Mouse (Mus musculus): ENCODE data around the gene Runx1. TPM values are rescaled to one million over a fixed set of nuclear protein-coding genes. Genes with fewer than 3 reads are reported as not detected.

The Runx1 gene
- total RNA-seq, 4 experiments from 2014 or later = 0.59 to 9.4 (median 4.7) TPM

DNA sequence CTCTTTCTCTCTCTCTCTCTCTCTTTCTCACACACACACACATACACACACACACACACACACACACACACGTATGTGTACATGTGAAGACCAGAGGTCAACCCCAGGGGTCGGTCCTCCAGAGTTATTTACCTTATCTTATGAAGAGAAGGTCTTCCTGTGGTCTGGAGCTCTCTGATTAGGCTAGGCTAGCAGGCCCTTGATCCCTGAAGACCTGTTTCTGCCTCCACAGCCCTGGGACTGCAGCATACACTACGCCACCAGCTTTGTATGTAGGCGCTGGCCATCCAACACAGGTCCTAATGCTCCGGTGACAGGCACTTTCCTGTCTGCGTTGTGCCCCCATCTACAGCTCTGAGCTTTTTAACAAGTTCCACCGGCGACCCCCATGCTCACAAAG, 72.8 kb downstream of the Runx1 start:
- no peak for DNase-seq (ENCODE audit: low spot score in 2 of 2)

- no peak for DNase-seq (ENCODE audit: low spot score in 2 of 2)
Measured at GRCm38 (mm10) chr16:92748272-92748671, 77.7 kb downstream of the Runx1 start.

DNA sequence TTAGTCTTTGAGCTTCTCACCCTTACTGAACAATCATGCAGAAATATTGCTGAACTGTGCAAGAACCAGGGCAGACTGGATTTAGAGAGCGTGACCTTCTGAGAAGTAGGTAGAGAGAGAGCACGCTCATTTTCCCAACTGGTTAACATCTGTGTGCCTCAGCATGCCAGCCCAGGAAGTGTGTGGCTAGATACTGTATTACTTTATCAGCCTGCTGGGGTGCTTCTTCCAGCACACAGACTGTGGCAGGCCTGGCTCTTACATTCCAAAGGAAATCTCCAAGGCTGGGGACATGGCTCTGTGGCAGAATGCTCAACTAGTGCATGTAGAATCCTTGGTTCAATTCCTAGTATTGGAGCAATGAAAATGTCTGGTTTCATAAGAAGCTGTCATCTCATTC, 78.9 kb downstream of the Runx1 start:
- DNase-seq (ENCODE audit: low spot score in 2 of 2) = no peak

DNA sequence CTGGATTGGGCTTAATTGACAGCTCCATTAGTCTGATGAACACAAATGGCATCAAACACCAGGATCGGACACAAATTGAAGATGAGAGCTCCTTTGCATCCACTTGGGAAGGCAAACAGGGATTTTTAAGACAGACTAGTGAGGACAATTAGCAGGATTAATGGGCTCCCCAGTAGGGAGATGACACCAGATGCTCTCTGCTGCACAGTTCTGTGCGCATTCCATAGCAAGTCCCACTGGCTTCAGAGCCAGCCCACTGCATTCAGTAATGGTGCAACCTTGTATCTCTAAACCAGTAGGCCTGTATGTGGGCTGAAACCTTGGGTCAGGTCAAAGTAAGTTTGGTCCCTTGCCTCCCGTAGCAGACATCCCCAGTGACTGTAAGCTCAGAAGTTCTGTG, 80.7 kb downstream of the Runx1 start:
- DNase-seq (ENCODE audit: low spot score in 2 of 2) = no peak

DNA sequence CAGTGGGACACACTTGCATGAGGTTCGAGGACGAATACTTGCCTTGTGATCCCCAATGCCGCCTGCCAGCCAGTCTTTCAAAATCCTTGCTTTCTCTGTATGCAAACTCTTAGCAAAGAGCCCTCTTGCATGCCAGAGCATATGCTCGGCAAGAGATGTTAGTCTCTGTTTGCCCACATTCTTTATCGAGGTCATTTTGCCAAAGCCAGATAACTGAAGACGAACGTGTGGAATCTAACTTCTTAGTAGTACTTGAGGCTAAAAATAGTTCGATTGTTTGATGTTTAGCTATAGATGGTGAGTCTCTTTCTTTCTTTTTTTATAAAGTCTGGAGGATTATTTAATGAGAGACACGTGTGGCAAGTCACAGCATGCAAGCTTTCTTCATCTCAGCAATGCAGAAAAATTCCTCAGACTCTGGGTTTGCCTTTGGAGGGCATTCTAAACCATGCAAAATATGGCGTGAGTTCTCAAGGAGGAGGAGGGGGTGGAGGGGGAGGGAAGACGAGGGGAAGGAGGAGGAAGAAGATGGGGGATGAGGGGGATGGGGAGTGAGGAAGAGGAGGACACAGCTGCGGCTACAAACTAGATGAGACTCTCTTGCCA, 81.7 kb downstream of the Runx1 start:
- DNase-seq (ENCODE audit: low spot score in 2 of 2) = no peak

DNA sequence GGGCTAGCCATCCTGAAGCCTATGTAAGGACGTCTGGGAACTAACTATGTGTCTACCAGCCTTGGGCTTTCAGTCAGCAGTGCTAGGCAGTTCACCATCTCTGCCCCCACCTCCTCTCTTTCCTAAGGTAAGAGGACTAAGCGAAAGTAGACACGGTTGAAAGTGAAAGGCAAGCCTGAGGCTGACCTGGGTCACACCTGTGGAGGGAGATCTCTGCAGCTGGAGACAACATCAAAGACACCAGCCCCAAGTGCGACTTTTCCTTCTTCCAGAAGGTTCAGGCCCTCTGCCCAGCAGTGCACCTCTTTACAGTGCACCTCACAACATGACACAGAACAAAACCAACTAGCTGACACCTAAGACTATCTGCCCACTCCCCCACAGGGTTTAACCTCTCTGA, 82.2 kb downstream of the Runx1 start:
- DNase-seq (ENCODE audit: low spot score in 2 of 2) = no peak

DNA sequence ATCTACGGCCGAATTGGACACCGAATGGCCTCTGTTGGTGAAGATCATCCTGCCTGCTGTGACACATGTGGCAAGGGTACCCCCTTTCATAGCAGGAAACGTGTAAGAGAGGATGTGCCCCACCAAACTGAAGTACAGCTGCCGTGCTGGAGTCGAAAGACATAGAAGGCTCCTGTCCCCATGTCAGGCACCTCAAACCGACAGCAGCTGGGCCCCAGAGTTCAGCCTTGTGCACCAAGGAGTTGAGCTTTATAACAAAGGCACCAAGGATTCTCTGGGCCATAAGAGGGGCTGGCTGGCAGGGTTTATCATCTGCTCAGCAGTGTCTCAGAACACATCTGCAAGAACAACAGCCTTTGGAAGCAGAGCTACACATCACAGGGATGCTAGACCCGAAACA, 84.6 kb downstream of the Runx1 start:
- no peak for DNase-seq (ENCODE audit: low spot score in 2 of 2)

GRCm38 (mm10) chr16:92740541-92740940, 85.4 kb downstream of the Runx1 start:
- no peak for DNase-seq (ENCODE audit: low spot score in 2 of 2)

DNA sequence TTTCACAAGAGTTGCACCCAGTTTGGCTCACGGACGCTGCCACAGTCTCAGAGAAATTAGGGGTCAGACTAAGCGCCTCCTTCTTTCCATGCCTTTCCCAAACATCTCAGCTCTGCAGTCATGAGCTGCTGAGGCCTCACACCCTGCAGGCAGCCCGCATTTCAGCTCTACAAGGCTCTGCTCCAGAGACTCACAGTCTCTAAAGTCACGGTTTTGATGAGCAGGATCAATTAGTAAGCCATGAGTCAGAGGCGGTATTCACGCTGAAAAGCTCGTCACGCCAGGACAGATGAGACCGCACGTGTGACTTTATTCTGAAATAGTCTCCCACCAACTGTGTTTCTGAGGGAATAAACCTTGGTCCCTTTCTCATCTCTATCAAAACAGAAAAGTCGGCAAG, 86.0 kb downstream of the Runx1 start:
- no peak for DNase-seq (ENCODE audit: low spot score in 2 of 2)

- DNase-seq (ENCODE audit: low spot score in 2 of 2) = no peak
Measured at GRCm38 (mm10) chr16:92739071-92739793, 86.7 kb downstream of the Runx1 start.

DNA sequence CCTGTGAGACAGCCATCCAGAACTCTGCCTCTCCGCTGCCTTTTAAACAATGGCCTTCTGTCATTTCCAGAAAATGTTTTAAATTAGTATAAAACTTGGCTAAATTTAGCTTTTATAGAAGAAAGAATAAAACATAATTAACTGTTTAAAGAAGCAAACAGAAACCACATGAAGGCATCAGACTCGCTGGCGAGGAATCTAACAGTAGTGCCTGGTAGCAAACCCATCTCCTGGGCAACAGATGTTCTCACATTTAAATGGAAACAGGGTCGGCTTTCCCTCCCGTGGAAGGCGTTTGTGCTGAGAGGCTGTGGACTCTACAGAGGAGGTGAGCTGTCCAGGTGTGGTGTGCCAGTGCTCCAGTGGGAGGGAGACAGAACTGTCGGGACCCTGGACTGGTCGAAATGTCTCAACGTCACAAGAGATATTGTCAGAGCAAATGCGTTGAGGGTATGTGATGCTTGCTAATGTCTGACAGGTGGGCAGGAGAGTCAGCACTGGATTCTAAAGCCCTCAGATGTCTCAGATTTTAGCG, 87.4 kb downstream of the Runx1 start:
- no peak for DNase-seq (ENCODE audit: low spot score in 2 of 2)

- no peak for DNase-seq (ENCODE audit: low spot score in 2 of 2)
Measured at GRCm38 (mm10) chr16:92726870-92727269, 99.1 kb downstream of the Runx1 start.

DNA sequence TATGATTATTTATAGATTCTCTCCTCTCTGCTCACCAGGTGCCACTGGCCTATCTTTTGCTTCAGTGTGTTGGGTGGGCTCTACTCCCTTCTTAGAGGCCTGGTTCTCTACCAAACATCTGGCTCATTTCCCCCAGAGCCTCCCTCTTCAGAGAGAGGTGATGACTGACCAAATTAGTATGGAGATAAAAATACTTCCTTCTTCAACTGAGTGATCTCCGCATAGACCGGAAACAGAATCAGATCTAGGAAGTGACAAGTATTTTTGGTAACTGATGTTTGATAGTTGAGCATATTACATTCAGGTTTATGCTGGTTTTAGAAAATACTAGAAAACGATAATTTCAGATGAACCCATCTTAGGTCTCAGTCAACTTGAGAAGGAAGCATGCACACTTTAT, 101.4 kb downstream of the Runx1 start:
- no peak for DNase-seq (ENCODE audit: low spot score in 2 of 2)

DNA sequence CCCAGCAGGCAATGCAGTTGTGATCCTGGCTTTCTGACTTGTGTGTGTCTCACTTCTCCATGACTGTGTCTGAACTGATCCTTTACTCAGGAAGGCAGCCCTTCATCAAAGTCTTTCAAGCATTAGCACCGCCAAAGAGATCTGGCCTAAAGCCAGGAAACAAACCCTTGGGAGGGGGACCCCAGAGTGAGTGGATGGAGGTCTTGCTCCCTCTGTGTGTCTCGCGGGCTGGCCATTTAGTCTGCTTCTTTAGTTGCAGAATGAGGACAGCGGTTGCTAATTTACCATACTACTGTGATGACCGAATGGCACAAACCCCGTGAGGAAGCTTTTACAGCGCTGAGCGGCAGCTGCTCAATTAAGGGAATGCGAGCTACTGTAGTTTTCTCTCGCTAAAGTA, 105.3 kb downstream of the Runx1 start:
- no peak for DNase-seq (ENCODE audit: low spot score in 2 of 2)

DNA sequence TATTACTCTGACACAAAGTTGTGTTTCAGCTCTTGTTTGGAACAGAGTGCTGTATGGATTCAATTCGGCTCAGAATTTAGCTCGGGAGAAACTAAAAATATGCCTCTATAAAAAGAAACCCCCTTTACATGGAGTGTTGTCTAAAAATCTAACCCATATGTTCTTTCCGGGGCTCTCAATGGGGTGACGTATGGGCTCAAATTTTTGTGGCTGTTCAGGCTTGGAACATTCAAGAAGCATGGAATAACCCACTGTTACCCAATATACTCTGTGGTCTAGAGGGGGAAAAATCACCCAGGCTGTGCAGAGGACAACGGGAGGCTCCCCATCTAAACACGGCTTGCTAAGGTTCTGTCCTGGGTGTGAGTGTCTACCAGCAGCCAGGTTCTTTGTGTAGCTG, 106.2 kb downstream of the Runx1 start:
- DNase-seq (ENCODE audit: low spot score in 2 of 2) = no peak

DNA sequence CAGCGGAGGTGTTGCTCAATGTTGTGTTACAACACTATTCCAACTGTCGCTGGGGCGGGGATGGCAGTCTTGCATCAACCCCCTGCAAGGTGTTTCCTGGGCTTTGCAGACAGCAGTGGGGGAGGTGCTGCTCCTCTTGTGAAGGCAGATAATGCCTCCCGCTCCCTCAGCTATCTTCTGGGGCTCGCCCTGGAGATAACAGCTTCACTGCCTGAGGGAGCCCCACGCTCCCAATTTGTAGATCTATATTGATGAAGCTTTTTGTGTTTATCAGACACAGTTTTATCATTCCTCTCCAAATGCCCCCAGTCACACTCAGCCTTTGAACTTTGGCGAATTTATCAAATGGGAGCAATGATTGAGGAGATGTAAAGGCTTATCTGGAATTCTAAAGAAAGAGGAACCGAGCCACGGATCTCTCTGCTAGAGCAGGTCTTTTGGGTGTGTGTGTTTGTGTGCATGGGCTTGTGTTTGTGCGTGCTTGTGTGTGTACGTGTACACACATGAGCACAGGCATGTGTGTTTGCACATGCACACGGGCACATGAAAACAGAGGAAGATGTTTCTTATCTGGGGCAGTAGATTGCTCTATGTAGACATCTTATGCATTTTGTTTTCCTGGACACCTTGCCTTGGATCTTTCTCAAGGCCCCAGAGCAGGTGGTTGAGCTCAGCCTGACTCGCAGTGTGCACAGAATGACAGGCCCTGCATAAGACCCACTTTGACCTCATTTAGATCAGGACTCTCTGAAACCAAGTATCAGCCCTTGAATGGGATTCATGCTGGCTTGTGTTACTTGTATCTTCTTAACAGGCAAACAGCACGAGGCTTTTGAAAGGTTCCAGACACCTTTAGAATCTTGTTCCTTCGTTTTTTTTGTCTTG, 110.1 kb downstream of the Runx1 start:
- no peak for DNase-seq (ENCODE audit: low spot score in 2 of 2)

DNA sequence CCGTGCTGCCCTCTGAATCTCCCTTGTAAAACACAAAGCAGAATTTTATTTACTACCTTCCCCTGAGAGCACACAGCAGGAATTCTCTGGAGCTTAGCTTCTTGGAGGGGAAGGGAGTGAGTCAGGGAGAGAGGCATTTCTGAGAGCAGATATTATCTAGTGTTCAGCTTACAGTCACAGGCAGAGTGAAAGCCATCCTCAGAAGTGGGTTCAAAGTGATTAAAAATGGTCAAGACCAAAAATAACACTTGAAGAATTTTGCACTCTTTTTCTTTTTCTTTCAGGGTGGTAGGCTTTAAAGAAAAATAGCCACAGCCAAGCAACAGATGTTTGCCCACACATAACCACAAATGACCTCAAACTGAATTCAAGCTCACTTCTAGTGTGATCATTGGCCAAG, 115.8 kb downstream of the Runx1 start:
- DNase-seq (ENCODE audit: low spot score in 2 of 2) = no peak

GRCm38 (mm10) chr16:92708718-92709117, 117.2 kb downstream of the Runx1 start:
- DNase-seq (ENCODE audit: low spot score in 2 of 2) = no peak

DNA sequence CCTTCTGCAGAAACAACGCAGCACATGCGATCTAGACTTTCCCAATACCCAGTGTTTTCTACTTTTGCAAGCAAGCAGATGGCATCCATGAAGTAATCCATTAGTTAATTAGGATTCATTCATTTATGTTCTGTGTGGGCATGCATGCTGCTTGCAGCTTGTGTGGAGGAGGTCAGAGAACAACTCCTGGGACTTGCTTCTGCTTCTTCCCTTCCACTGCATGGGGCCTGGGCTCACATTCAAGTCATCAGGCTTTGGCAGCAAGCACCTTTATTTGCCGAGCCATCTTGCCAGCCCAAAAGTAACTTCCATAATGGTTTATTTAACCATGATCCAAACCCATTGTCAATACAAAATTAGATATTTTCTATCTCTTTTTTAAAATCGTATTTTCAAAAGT, 118.2 kb downstream of the Runx1 start:
- peak; percentile 67 to 75 for DNase-seq (ENCODE audit: low spot score in 2 of 2)

DNA sequence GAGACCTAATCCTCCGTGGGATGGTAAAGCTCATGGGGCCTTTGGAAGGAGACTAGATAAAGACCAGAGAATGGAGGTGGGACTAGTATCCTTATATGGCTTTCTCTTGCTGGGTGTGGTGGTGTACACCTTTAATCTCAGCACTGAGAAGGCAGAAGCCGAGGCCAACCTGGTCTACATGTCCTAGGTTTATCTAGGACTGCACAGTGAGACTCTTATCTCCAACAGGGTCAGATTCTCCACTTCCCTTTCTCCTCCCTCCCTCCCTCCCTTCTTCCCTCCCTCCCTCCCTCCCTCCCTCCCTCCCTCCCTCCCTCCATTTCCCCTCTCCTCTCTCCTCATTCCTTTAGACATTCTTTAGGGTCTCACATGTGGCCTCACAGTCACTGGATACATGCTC, 118.8 kb downstream of the Runx1 start:
- DNase-seq (ENCODE audit: low spot score in 2 of 2) = no peak

- DNase-seq (ENCODE audit: low spot score in 2 of 2) = no peak
Measured at GRCm38 (mm10) chr16:92705564-92706458, 120.1 kb downstream of the Runx1 start.

Measured in layer of hippocampus, adult 8-10 months (tissue).